Mouse (Mus musculus) intestine, postnatal 0 days (tissue): Measurements from ENCODE around the gene Prune1. TPM values are rescaled to one million over a fixed set of nuclear protein-coding genes. Genes with fewer than 3 reads are reported as not detected.
A peak's percentile ranks its signal among the peaks of the same experiment; 100 is the strongest.

Experiments
- ATAC-seq: fragments of 200-750 bp; cut with Nextera tagmentation; 2 replicates; pipeline ENCODE4 v1.8.0; 2017; ENCODE audit warnings: mild to moderate bottlenecking, moderate TSS enrichment, moderate library complexity
- H3K27ac ChIP-seq: fragments of 300-500 bp; sonication (generic); 2 replicates; pipeline ENCODE4 v1.5.1; 2014; ENCODE audit warnings: mild to moderate bottlenecking, low read depth, low read length, moderate library complexity
- H3K27me3 ChIP-seq: fragments of 300-500 bp; sonication (generic); replicated peaks from 2 replicates; pipeline ENCODE4 v1.6.1; 2014; ENCODE audit warnings: low read length, mixed read lengths; ENCODE audit not compliant: control insufficient read depth, insufficient read depth
- H3K36me3 ChIP-seq: fragments of 300-500 bp; sonication (generic); 2 replicates; pipeline ENCODE4 v1.6.1; 2014; ENCODE audit warnings: mild to moderate bottlenecking, moderate library complexity; ENCODE audit not compliant: control insufficient read depth, insufficient read depth
- H3K4me1 ChIP-seq: fragments of 300-500 bp; sonication (generic); replicated peaks from 2 replicates; pipeline ENCODE4 v1.6.1; 2014; ENCODE audit warnings: antibody characterized with exemption, low read length, mixed read lengths; ENCODE audit not compliant: control insufficient read depth, insufficient read depth
- H3K4me2 ChIP-seq: fragments of 300-500 bp; sonication (generic); replicated peaks from 2 replicates; pipeline ENCODE4 v1.6.1; 2014; ENCODE audit warnings: low read depth, mild to moderate bottlenecking, moderate library complexity
- H3K4me3 ChIP-seq: fragments of 300-500 bp; sonication (generic); 2 replicates; pipeline ENCODE4 v1.5.1; 2014; ENCODE audit warnings: low read depth, low read length
- H3K9ac ChIP-seq: fragments of 300-500 bp; sonication (generic); 2 replicates; pipeline ENCODE4 v1.6.1; 2014; ENCODE audit warnings: mild to moderate bottlenecking, low read depth, low read length
- H3K9me3 ChIP-seq: fragments of 300-500 bp; sonication (generic); 2 replicates; pipeline ENCODE4 v1.6.1; 2016; ENCODE audit warnings: mixed run types; ENCODE audit not compliant: control insufficient read depth
- CTCF ChIP-seq: sonication (generic); IDR thresholded peaks from 2 replicates; pipeline ENCODE4 v1.5.1; 2016; ENCODE audit warnings: low read depth, mild to moderate bottlenecking, control low read depth, antibody characterized with exemption, moderate library complexity
- WGBS: fragments of 180-500 bp; shearing (Covaris S2); extraction: QIAGEN DNeasy Blood & Tissue Kit; methylation state at CpG from one replicate; pipeline ENCODE4 v1.1.7; 2014; 5-methylcytosine and 5-hydroxymethylcytosine counted together
- polyA plus RNA-seq: library from polyadenylated mRNA; unstranded; fragments of >200 nt; fragmentation: Nextera tagmentation; extraction: Ambion mirVana; gene quantifications from 2 replicates; pipeline ENCODE4 v1.2.1, GENCODE M21; 2015

Prune1 gene
- polyA plus RNA-seq, 1 experiment from 2014 or later, result 9.2 TPM

DNA sequence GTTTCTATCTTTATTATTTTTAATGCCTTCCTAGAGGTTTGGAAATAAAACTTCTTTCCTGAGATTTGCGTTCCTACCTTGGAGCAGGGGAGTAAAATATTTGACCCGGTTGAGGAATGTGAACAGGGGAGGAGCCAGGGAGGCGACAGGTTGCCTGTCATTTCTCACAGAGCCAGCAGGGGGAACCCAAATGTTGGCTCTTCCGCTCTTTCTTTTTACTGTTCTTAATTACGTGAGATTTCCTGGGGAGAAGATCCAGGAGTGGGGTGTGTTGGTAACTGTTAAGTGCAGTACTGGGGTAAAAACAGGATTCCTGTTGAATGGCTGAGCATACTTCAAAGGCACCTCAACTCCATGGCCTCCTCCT is 14.2 kb upstream of the Prune1 start:
- H3K9ac ChIP-seq, result no peak overlapping the region
- H3K36me3 ChIP-seq, result peaks cover 18% of the 10 kb centered on the region
- no peaks in the 10 kb centered on the region for H3K27me3 ChIP-seq
- no peak overlapping the region for H3K4me2 ChIP-seq
- WGBS, result 9% methylated on average over 5 of the region's 5 CpGs
- peak; percentile 80 for TF ChIP-seq CTCF
- H3K9me3 ChIP-seq, result no peaks in the 10 kb centered on the region
- no peak for ATAC-seq
- H3K4me3 ChIP-seq, result no peak overlapping the region
- no peaks in the 10 kb centered on the region for H3K4me1 ChIP-seq
- H3K27ac ChIP-seq, result no peak overlapping the region

DNA sequence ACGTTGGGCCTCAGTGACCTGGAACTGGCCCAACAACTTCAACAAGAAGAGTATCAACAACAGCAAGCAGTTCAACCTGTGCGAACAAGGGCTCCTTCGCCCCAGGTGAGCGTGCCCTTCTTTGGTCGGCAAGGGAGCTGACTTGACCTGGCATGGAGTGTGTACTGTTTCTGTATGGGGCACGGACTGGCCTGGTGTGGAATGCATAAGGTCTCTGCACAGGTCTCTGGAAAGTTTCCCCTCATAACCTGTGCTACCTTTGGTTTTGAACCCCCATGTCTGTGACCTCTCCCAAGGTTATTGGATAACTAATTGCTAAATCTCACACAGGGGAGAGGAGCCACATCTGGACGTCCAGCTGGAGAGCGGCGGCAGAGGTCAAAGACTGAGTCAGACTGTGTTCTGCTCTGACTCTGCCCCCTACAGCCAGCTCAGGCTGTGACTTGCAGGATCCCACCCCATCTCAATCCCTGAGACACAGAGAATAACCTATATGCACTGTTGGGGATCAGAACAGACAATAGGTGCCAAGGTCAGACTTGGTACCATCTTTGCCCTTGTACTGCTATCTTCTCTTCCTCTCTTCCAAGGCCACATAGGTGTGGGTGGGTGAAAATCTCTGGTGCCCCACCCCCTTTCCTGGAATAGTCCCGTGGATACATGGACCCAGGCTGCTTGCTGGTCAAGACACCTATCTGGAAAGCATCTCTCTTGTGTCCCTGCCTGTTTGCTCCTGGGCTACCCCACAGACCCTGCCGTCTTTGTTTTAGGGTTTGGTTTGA is 13.6 kb upstream of the Prune1 start:
- ATAC-seq, result no peak
- H3K27ac ChIP-seq, result no peak overlapping the region
- H3K27me3 ChIP-seq, result no peaks in the 10 kb centered on the region
- H3K4me1 ChIP-seq, result no peaks in the 10 kb centered on the region
- no peaks in the 10 kb centered on the region for H3K9me3 ChIP-seq
- 0 out of 2 replicates have a peak, but pooled peaks have one; percentile 3 for TF ChIP-seq CTCF
- H3K4me2 ChIP-seq, result no peak overlapping the region
- no peak overlapping the region for H3K4me3 ChIP-seq
- 73% methylated on average over 11 of the region's 11 CpGs for WGBS
- no peak overlapping the region for H3K9ac ChIP-seq
- H3K36me3 ChIP-seq, result peaks cover 21% of the 10 kb centered on the region

DNA sequence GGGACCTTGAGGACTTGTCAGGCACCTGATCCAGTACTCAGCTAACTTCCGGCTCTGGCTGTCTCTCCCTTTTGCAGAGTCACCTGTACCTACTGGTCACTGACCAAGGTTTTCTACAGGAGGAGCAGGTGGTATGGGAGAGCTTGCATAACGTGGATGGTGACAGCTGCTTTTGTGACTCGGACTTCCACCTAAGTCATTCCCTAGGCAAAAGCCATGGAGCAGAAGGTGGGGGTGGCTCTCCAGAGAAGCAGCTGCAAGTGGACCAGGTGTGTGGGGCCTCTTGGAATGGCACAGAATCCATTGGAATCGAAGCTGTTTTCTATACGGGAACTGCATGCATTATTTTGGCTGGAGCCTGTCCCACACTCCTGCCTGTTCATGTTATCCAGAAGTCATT is 12.8 kb upstream of the Prune1 start:
- no peaks in the 10 kb centered on the region for H3K27me3 ChIP-seq
- TF ChIP-seq CTCF, result no peak
- ATAC-seq, result peak; percentile 29
- peaks cover 24% of the 10 kb centered on the region for H3K36me3 ChIP-seq
- no peaks in the 10 kb centered on the region for H3K4me1 ChIP-seq
- H3K9ac ChIP-seq, result no peak overlapping the region
- no peak overlapping the region for H3K4me2 ChIP-seq
- WGBS, result 66% methylated on average over 5 of the region's 5 CpGs
- H3K27ac ChIP-seq, result peak overlapping the region; percentile 42
- H3K9me3 ChIP-seq, result no peaks in the 10 kb centered on the region
- no peak overlapping the region for H3K4me3 ChIP-seq

DNA sequence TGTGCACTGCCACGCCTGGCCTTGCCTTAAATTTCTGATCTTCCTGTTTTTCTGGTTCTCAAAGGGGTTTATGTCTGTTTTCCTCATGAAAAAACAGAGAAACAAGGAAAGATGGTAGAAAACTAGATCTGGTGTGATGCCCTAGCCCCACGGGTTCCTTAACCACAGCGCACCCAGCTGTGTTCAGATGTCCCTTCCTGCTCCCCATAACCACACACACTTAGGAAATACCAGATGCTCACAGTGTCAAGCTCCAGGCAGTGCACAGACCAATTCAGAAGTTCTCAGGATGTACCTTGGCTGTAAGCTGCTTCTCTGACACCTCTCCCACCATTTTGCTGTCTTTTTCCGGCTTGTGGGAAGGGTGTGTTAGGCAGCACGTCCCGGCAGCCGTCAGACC is 12.4 kb upstream of the Prune1 start:
- ATAC-seq, result no peak
- no peak overlapping the region for H3K4me2 ChIP-seq
- H3K4me1 ChIP-seq, result no peaks in the 10 kb centered on the region
- H3K9ac ChIP-seq, result no peak overlapping the region
- no peak overlapping the region for H3K4me3 ChIP-seq
- 75% methylated on average over 7 of the region's 7 CpGs for WGBS
- no peaks in the 10 kb centered on the region for H3K27me3 ChIP-seq
- no peak for TF ChIP-seq CTCF
- peak overlapping the region; percentile 42 for H3K27ac ChIP-seq
- H3K36me3 ChIP-seq, result peaks cover 27% of the 10 kb centered on the region
- no peaks in the 10 kb centered on the region for H3K9me3 ChIP-seq

DNA sequence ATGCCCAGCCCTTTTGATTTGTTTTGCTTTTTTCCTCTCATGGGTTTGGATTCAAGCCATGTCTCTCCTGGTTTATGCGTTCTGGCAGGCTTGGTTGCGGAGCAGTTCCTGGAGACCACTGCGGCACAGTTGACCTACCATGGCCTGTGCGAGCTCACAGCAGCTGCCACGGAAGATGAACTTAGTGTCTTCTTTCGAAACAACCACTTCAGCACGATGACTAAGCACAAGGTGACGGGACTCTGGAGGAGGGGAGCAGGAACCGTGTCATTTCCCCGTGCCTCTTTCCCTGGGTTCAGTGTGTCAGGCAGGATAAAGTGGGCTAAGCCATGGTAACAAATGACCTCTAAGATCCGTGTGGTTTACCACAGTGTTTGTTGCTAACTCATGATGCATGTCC is 11.7 kb upstream of the Prune1 start:
- no peak overlapping the region for H3K4me2 ChIP-seq
- peak overlapping the region; percentile 42 for H3K27ac ChIP-seq
- no peaks in the 10 kb centered on the region for H3K27me3 ChIP-seq
- no peak overlapping the region for H3K4me3 ChIP-seq
- H3K4me1 ChIP-seq, result no peaks in the 10 kb centered on the region
- no peak for TF ChIP-seq CTCF
- no peaks in the 10 kb centered on the region for H3K9me3 ChIP-seq
- H3K36me3 ChIP-seq, result peaks cover 32% of the 10 kb centered on the region
- no peak for ATAC-seq
- no peak overlapping the region for H3K9ac ChIP-seq
- WGBS, result 62% methylated on average over 11 of the region's 11 CpGs

DNA sequence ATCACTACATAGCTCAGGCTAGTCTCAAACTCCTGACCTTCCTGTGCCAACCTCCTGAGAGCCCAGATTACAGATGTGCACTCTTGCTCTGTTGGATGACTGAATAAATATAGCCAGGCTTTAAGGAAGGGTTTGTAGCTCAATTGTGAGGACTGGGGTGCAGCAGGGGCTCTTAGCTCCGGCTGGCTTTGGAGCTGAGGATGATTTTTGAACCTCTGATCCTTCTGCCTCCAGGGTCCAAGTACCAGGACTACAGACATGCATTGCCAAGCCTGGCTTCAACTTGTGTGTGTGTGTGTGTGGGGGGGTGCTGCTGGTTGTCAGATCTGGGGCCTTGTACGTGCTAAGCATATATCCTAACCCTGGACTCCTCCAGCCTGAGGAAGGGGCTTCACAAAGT is 11.0 kb upstream of the Prune1 start:
- no peak for ATAC-seq
- Histone ChIP-seq H3K36me3 (peaks cover 38% of the 10 kb centered on the region), H3K4me1 (no peaks in the 10 kb centered on the region), H3K27ac (peak overlapping the region; percentile 42; the same call in 1 of the 2 replicates), H3K9me3 (no peaks in the 10 kb centered on the region), H3K27me3 (no peaks in the 10 kb centered on the region), H3K4me3 (no peak overlapping the region), H3K4me2 (no peak overlapping the region), H3K9ac (no peak overlapping the region)
- WGBS, result 96% methylated on average over 2 of the region's 2 CpGs
- TF ChIP-seq CTCF, result no peak

DNA sequence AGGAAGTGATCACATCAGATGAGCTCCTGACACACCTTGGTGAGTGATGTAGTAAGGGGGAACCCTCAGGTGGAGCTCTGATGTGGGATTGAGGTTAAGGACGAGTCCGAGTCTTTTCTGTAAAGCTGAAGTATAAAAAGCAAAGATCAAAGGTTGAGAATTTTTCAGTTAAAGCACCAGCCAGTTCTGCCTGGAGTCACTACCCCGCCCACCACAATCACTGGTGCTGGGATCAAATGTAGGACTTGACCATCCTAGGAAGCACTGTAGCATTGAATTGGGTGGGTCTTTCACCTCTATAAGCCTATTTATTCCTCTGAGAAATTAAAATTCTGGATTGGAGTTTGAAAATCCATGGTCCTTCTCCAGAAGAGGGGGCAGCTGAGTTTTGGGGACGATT is 9.2 kb upstream of the Prune1 start:
- H3K36me3 ChIP-seq, result peaks cover 45% of the 10 kb centered on the region
- H3K4me2 ChIP-seq, result no peak overlapping the region; the same call in 1 of the 2 replicates
- no peaks in the 10 kb centered on the region for H3K27me3 ChIP-seq
- H3K9ac ChIP-seq, result no peak overlapping the region
- no peaks in the 10 kb centered on the region for H3K9me3 ChIP-seq
- 55% methylated on average over 4 of the region's 4 CpGs for WGBS
- no peak for TF ChIP-seq CTCF
- no peak overlapping the region for H3K4me3 ChIP-seq
- no peaks in the 10 kb centered on the region for H3K4me1 ChIP-seq
- peak overlapping the region; percentile 31; the same call in 1 of the 2 replicates for H3K27ac ChIP-seq
- ATAC-seq, result no peak; the same call in 1 of the 2 replicates
